Mouse (Mus musculus) duodenum, adult 2 months (tissue): ENCODE measurements around the gene Fxr1. TPM values are rescaled to one million over a fixed set of nuclear protein-coding genes. Genes with fewer than 3 reads are reported as not detected.

Experiments
- polyA plus RNA-seq: library from polyadenylated mRNA; depleted of rRNA; stranded (reverse); fragments of >200 nt; gene quantifications from 2 replicates; pipeline ENCODE4 v1.2.3, GENCODE M21; 2012; ENCODE audit warnings: low replicate concordance; rRNA removed

Gene Fxr1
- 0.62 and 1.4 TPM in 2 replicates for polyA plus RNA-seq

GRCm38 (mm10) chr3:34019540-34020381, at the start of gene Fxr1:
Fxr1 (plus strand) TSS chr3:34019943.

GRCm38 (mm10) chr3:34080900-34081662, 61.3 kb downstream of the Fxr1 start, which contains the start of gene Dnajc19:
Dnajc19 (minus strand) TSS chr3:34081321.

Other genes starting within 250 kb of the Fxr1 start
- 15.5 and 21.2 TPM in 2 replicates for gene Ttc14, start 220.1 kb upstream of the Fxr1 start, polyA plus RNA-seq
- 0.08 TPM in 1 of 2 replicates, not detected in the other for gene Ccdc39, start 175.6 kb upstream of the Fxr1 start, polyA plus RNA-seq
- 93.7 and 107 TPM in 2 replicates for gene Dnajc19, start 61.4 kb downstream of the Fxr1 start, polyA plus RNA-seq